Mouse (Mus musculus) liver, embryonic 16.5 days (tissue): ENCODE data around the gene Apbb2. TPM values are rescaled to one million over a fixed set of nuclear protein-coding genes. Genes with fewer than 3 reads are reported as not detected.

ENCODE experiments used
- ATAC-seq: fragments of 200-750 bp; cut with Nextera tagmentation; 2 replicates; pipeline ENCODE4 v1.8.0; 2017; ENCODE audit warnings: low read depth, mild to moderate bottlenecking, moderate number of reproducible peaks, moderate library complexity
- H3K27ac ChIP-seq: fragments of 300-500 bp; sonication (generic); 2 replicates; pipeline ENCODE4 v1.5.1; 2014; ENCODE audit warnings: mild to moderate bottlenecking, low read length
- H3K27me3 ChIP-seq: fragments of 300-500 bp; sonication (generic); 2 replicates; pipeline ENCODE4 v1.6.1; 2014; ENCODE audit warnings: low read depth, low read length, mixed read lengths; ENCODE audit not compliant: control insufficient read depth, insufficient read depth
- H3K36me3 ChIP-seq: fragments of 300-500 bp; sonication (generic); 2 replicates; pipeline ENCODE4 v1.6.1; 2014; ENCODE audit warnings: mild to moderate bottlenecking; ENCODE audit not compliant: control insufficient read depth, insufficient read depth
- H3K4me1 ChIP-seq: fragments of 300-500 bp; sonication (generic); 2 replicates; pipeline ENCODE4 v1.6.1; 2014; ENCODE audit warnings: low read depth, low read length, mixed read lengths; ENCODE audit not compliant: control insufficient read depth
- H3K4me2 ChIP-seq: fragments of 300-500 bp; sonication (generic); 2 replicates; pipeline ENCODE4 v1.6.1; 2014; ENCODE audit warnings: low read depth, low read length, mixed read lengths
- H3K4me3 ChIP-seq: fragments of 300-500 bp; sonication (generic); 2 replicates; pipeline ENCODE4 v1.5.1; 2014; ENCODE audit warnings: low read depth, mild to moderate bottlenecking, low read length
- H3K9ac ChIP-seq: fragments of 300-500 bp; sonication (generic); 2 replicates; pipeline ENCODE4 v1.6.1; 2014; ENCODE audit warnings: low read depth, low read length
- H3K9me3 ChIP-seq: fragments of 300-500 bp; sonication (generic); replicated peaks from 2 replicates; pipeline ENCODE4 v1.6.1; 2016; ENCODE audit warnings: low read length; ENCODE audit not compliant: control insufficient read depth
- WGBS: fragments of 180-500 bp; shearing (Covaris S2); extraction: QIAGEN DNeasy Blood & Tissue Kit; methylation state at CpG from one replicate; pipeline ENCODE4 v1.1.7; 2014; ENCODE audit not compliant: insufficient replicate concordance; 5-methylcytosine and 5-hydroxymethylcytosine counted together
- polyA plus RNA-seq: library from polyadenylated mRNA; unstranded; fragments of >200 nt; fragmentation: Nextera tagmentation; extraction: Ambion mirVana; gene quantifications from 2 replicates; pipeline ENCODE4 v1.2.1, GENCODE M21; 2015

Gene Apbb2
- polyA plus RNA-seq, 1 experiment from 2014 or later = 5.6 TPM

- H3K27ac ChIP-seq = no peak overlapping the region
- no peak overlapping the region for H3K9ac ChIP-seq
- no peaks in the 10 kb centered on the region for H3K27me3 ChIP-seq
- no peak for ATAC-seq
- 79% methylated on average over 7 of the region's 7 CpGs for WGBS
- H3K9me3 ChIP-seq = no peaks in the 10 kb centered on the region
- no peak overlapping the region for H3K4me2 ChIP-seq
- H3K4me1 ChIP-seq = no peaks in the 10 kb centered on the region; the same call in 1 of the 2 replicates
- H3K4me3 ChIP-seq = no peak overlapping the region
- H3K36me3 ChIP-seq = no peaks in the 10 kb centered on the region
Measured at GRCm38 (mm10) chr5:66537811-66538210, 80.8 kb downstream of the Apbb2 start.

- H3K9ac ChIP-seq = no peak overlapping the region
- no peak for ATAC-seq
- H3K27me3 ChIP-seq = no peaks in the 10 kb centered on the region
- H3K9me3 ChIP-seq = no peaks in the 10 kb centered on the region
- H3K4me1 ChIP-seq = no peaks in the 10 kb centered on the region; the same call in 1 of the 2 replicates
- no peak overlapping the region for H3K4me2 ChIP-seq
- no peak overlapping the region for H3K27ac ChIP-seq
- WGBS = 35% methylated on average over 8 of the region's 8 CpGs
- H3K36me3 ChIP-seq = no peaks in the 10 kb centered on the region
- H3K4me3 ChIP-seq = no peak overlapping the region
Measured at GRCm38 (mm10) chr5:66536696-66537358, 81.8 kb downstream of the Apbb2 start.

GRCm38 (mm10) chr5:66535566-66536236 lies 82.9 kb downstream of the Apbb2 start:
- Histone ChIP-seq H3K4me1 (no peaks in the 10 kb centered on the region; the same call in 1 of the 2 replicates), H3K4me3 (no peak overlapping the region), H3K27me3 (no peaks in the 10 kb centered on the region), H3K9me3 (no peaks in the 10 kb centered on the region), H3K4me2 (peak overlapping the region; percentile 20; the same call in 1 of the 2 replicates), H3K36me3 (no peaks in the 10 kb centered on the region), H3K27ac (peak overlapping the region; percentile 37), H3K9ac (no peak overlapping the region)
- ATAC-seq = peak; percentile 75
- 45% methylated on average over 9 of the region's 9 CpGs for WGBS

- Histone ChIP-seq H3K9me3 (no peaks in the 10 kb centered on the region), H3K27me3 (no peaks in the 10 kb centered on the region), H3K36me3 (no peaks in the 10 kb centered on the region), H3K9ac (no peak overlapping the region), H3K4me1 (no peaks in the 10 kb centered on the region; the same call in 1 of the 2 replicates), H3K27ac (no peak overlapping the region), H3K4me2 (no peak overlapping the region), H3K4me3 (no peak overlapping the region)
- no peak for ATAC-seq
- 80% methylated on average over 14 of the region's 14 CpGs for whole genome bisulfite sequencing
Measured at GRCm38 (mm10) chr5:66533711-66534425, 84.7 kb downstream of the Apbb2 start.

GRCm38 (mm10) chr5:66532827-66533226 lies 85.8 kb downstream of the Apbb2 start:
- H3K4me1 ChIP-seq = no peaks in the 10 kb centered on the region; the same call in 1 of the 2 replicates
- no peak overlapping the region for H3K9ac ChIP-seq
- 69% methylated on average over 6 of the region's 6 CpGs for WGBS
- no peak overlapping the region for H3K4me3 ChIP-seq
- no peak for ATAC-seq
- H3K36me3 ChIP-seq = no peaks in the 10 kb centered on the region
- no peaks in the 10 kb centered on the region for H3K27me3 ChIP-seq
- no peak overlapping the region for H3K4me2 ChIP-seq
- no peaks in the 10 kb centered on the region for H3K9me3 ChIP-seq
- no peak overlapping the region for H3K27ac ChIP-seq

- Histone ChIP-seq H3K4me3 (no peak overlapping the region), H3K36me3 (no peaks in the 10 kb centered on the region), H3K9ac (no peak overlapping the region), H3K27ac (no peak overlapping the region), H3K4me1 (no peaks in the 10 kb centered on the region; the same call in 1 of the 2 replicates), H3K27me3 (no peaks in the 10 kb centered on the region), H3K4me2 (no peak overlapping the region), H3K9me3 (no peaks in the 10 kb centered on the region)
- 78% methylated on average over 4 of the region's 4 CpGs for WGBS
- no peak for ATAC-seq
Measured at GRCm38 (mm10) chr5:66530361-66530760, 88.2 kb downstream of the Apbb2 start.

GRCm38 (mm10) chr5:66529631-66530030 lies 89.0 kb downstream of the Apbb2 start:
- H3K9ac ChIP-seq = no peak overlapping the region
- 52% methylated on average over 7 of the region's 7 CpGs for WGBS
- no peak for ATAC-seq
- no peaks in the 10 kb centered on the region for H3K9me3 ChIP-seq
- no peaks in the 10 kb centered on the region for H3K36me3 ChIP-seq
- H3K27ac ChIP-seq = no peak overlapping the region
- no peaks in the 10 kb centered on the region; the same call in 1 of the 2 replicates for H3K4me1 ChIP-seq
- H3K4me2 ChIP-seq = no peak overlapping the region
- no peak overlapping the region for H3K4me3 ChIP-seq
- no peaks in the 10 kb centered on the region for H3K27me3 ChIP-seq

- H3K4me2 ChIP-seq = no peak overlapping the region
- H3K4me1 ChIP-seq = no peaks in the 10 kb centered on the region
- no peak overlapping the region for H3K9ac ChIP-seq
- ATAC-seq = no peak
- no peaks in the 10 kb centered on the region for H3K9me3 ChIP-seq
- WGBS = 47% methylated on average over 7 of the region's 7 CpGs
- no peaks in the 10 kb centered on the region for H3K27me3 ChIP-seq
- no peaks in the 10 kb centered on the region for H3K36me3 ChIP-seq
- no peak overlapping the region for H3K27ac ChIP-seq
- no peak overlapping the region for H3K4me3 ChIP-seq
Measured at GRCm38 (mm10) chr5:66528567-66528966, 90.0 kb downstream of the Apbb2 start.

GRCm38 (mm10) chr5:66527090-66527489 lies 91.5 kb downstream of the Apbb2 start:
- H3K4me2 ChIP-seq = no peak overlapping the region
- H3K4me3 ChIP-seq = no peak overlapping the region
- no peaks in the 10 kb centered on the region for H3K9me3 ChIP-seq
- H3K27me3 ChIP-seq = no peaks in the 10 kb centered on the region
- 22% methylated on average over 8 of the region's 8 CpGs for WGBS
- H3K36me3 ChIP-seq = no peaks in the 10 kb centered on the region
- H3K9ac ChIP-seq = no peak overlapping the region
- no peak for ATAC-seq
- H3K4me1 ChIP-seq = no peaks in the 10 kb centered on the region
- no peak overlapping the region for H3K27ac ChIP-seq
